ENCODE assay signal across 14 mouse cellular contexts in the genomic region with DNA sequence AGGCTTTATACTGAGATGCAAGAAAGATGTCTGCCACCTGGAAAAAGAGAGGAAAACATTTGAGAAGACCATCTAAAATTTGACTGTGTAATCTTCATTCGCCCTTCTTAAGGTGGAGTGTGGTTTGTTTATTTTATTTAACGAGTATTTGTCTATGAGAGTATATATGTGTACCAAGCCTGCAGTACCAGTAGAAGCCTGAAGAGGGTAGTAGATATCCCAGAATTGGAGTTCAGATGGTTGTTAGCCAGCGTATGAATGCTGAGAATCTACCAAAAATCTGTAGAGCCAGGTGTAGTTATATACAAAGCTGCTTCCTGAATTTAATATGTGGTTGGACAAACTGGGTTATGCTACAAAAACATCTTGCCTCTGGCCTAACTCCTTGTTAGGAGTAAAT. TPM values are rescaled to one million over a fixed set of nuclear protein-coding genes. Genes with fewer than 3 reads are reported as not detected.
DNase-seq lines count a peak whose midpoint lies in the region; ATAC-seq and TF ChIP-seq lines count a peak whose summit lies in the region.
"Had no signal": no experiment of that assay in that cellular context is flagged by ENCODE, and none has a peak within 500 bp of the region (broad histone marks: within the 10 kb centered on the region; RNA-seq: fewer than 3 reads in every experiment).

No protein-coding gene starts in this region.

- peaks cover 42% of the 10 kb centered on the region for H3K36me3 ChIP-seq in intestine, postnatal 0 days (ENCODE audit: control insufficient read depth, insufficient read depth)
- H3K36me3 ChIP-seq in intestine, embryonic 16.5 days (ENCODE audit: control insufficient read depth, insufficient read depth, low read length): peaks cover 9% of the 10 kb centered on the region
- H3K36me3 ChIP-seq in CH12.LX (replicated peaks in 1 of 2; ENCODE audit: control insufficient read depth in 1 of 2, insufficient read depth in 1 of 2, low read length in 1 of 2): peaks cover 31 to 36% of the 10 kb centered on the region in 2 experiments

- peak; percentile 38 for TF ChIP-seq CTCF in intestine, postnatal 0 days (IDR thresholded peaks at IDR 0.05; ENCODE audit: low read depth)
- peak in 1 of 2 experiments; percentile 15; a peak in 1 of 4 replicates for TF ChIP-seq CTCF in CH12.LX (conservative IDR thresholded peaks at IDR 0.05 in 1 of 2, IDR thresholded peaks at IDR 0.05 in 1 of 2; ENCODE audit: low read depth in 2 of 2, low read length in 2 of 2)

- no peak overlapping the region for H3K4me2 ChIP-seq in intestine, postnatal 0 days (replicated peaks; ENCODE audit: low read depth)
- H3K4me2 ChIP-seq in intestine, embryonic 16.5 days (ENCODE audit: low read depth, low read length): no peak overlapping the region
- no peak overlapping the region for H3K4me2 ChIP-seq in CH12.LX (ENCODE audit: insufficient read depth, low read depth, poor library complexity, severe bottlenecking)
- H3K4me2 ChIP-seq: embryonic facial prominence, embryonic 13.5 days; forebrain, embryonic 15.5 days; heart, embryonic 15.5 days; hindbrain, embryonic 14.5 days; lung, embryonic 15.5 days; midbrain, embryonic 13.5 days; neural tube, embryonic 12.5 days had no signal

- dilution Hi-C loops in CH12.LX (cut with MboI; ENCODE audit: extremely low pct_ligation_motif_present, extremely low pct_unique_long_range_greater_than_20kb, low sequenced_read_pairs): no loop called here

- H3K9me3 ChIP-seq in intestine, postnatal 0 days (ENCODE audit: control insufficient read depth): no peaks in the 10 kb centered on the region
- no peaks in the 10 kb centered on the region for H3K9me3 ChIP-seq in intestine, embryonic 16.5 days (ENCODE audit: control insufficient read depth, low read length)
- peaks cover 10% of the 10 kb centered on the region for H3K9me3 ChIP-seq in CH12.LX (replicated peaks; ENCODE audit: low read length)
- H3K9me3 ChIP-seq: forebrain, embryonic 15.5 days; heart, embryonic 15.5 days; lung, embryonic 15.5 days; midbrain, embryonic 13.5 days had no signal

- no peak overlapping the region for H3K9ac ChIP-seq in intestine, postnatal 0 days (ENCODE audit: low read depth, low read length)
- no peak overlapping the region for H3K9ac ChIP-seq in intestine, embryonic 16.5 days (ENCODE audit: low read depth, low read length)
- no peak overlapping the region for H3K9ac ChIP-seq in CH12.LX (ENCODE audit: insufficient read depth, low read depth)
- H3K9ac ChIP-seq: embryonic facial prominence, embryonic 13.5 days; forebrain, embryonic 15.5 days; heart, embryonic 15.5 days; hindbrain, embryonic 14.5 days; lung, embryonic 15.5 days; midbrain, embryonic 13.5 days; neural tube, embryonic 12.5 days had no signal

- in situ Hi-C loops in CH12.LX (cut with MboI; ENCODE audit: low pct_ligation_motif_present, low pct_unique_long_range_greater_than_20kb, low sequenced_read_pairs): no loop called here

- no peaks in the 10 kb centered on the region for H3K79me2 ChIP-seq in CH12.LX (replicated peaks; ENCODE audit: control insufficient read depth, extremely low read depth, insufficient read depth, poor library complexity, severe bottlenecking)

- ATAC-seq in intestine, postnatal 0 days: no peak
- ATAC-seq in intestine, embryonic 16.5 days: no peak
- ATAC-seq: forebrain, embryonic 15.5 days; midbrain, embryonic 13.5 days had no signal

- no peak for TF ChIP-seq POLR2A in CH12.LX (IDR thresholded peaks at IDR 0.05; ENCODE audit: low read depth, low read length)

- no peaks in the 10 kb centered on the region for H3K27me3 ChIP-seq in intestine, postnatal 0 days (replicated peaks; ENCODE audit: control insufficient read depth, insufficient read depth, low read length)
- no peaks in the 10 kb centered on the region for H3K27me3 ChIP-seq in intestine, embryonic 16.5 days (replicated peaks; ENCODE audit: control insufficient read depth, insufficient read depth, low read length)
- no peaks in the 10 kb centered on the region for H3K27me3 ChIP-seq in CH12.LX (replicated peaks)
- H3K27me3 ChIP-seq: embryonic facial prominence, embryonic 13.5 days; forebrain, embryonic 15.5 days; heart, embryonic 15.5 days; lung, embryonic 15.5 days; midbrain, embryonic 13.5 days; neural tube, embryonic 12.5 days had no signal

- no peak for TF ChIP-seq EP300 in CH12.LX (IDR thresholded peaks at IDR 0.05; ENCODE audit: low read length)

- no peaks in the 10 kb centered on the region for H3K4me1 ChIP-seq in intestine, postnatal 0 days (replicated peaks; ENCODE audit: control insufficient read depth, insufficient read depth, low read length)
- no peaks in the 10 kb centered on the region for H3K4me1 ChIP-seq in intestine, embryonic 16.5 days (ENCODE audit: control insufficient read depth, insufficient read depth, low read length)
- H3K4me1 ChIP-seq in CH12.LX (ENCODE audit: control insufficient read depth in 1 of 2, insufficient read depth in 2 of 2): no peaks in the 10 kb centered on the region
- H3K4me1 ChIP-seq: embryonic facial prominence, embryonic 13.5 days; forebrain, embryonic 15.5 days; heart, embryonic 15.5 days; lung, embryonic 15.5 days; midbrain, embryonic 13.5 days; neural tube, embryonic 12.5 days had no signal

- DNase-seq in 416B (ENCODE audit: low read depth) (peak; percentile 21), CH12.LX (ENCODE audit: extremely low read depth) (peak; percentile 17)
- peak; percentile 6 for DNase-seq in c-Kit-positive CD71-positive TER-119-negative erythroid progenitor cells, embryonic 14.5 days (ENCODE audit: low read depth)
- DNase-seq in embryo, embryonic 9.5 days (ENCODE audit: extremely low spot score): no peak
- no peak for DNase-seq in cerebellum, adult 11-12 months

- no peak overlapping the region for H3K4me3 ChIP-seq in intestine, postnatal 0 days (ENCODE audit: low read depth, low read length)
- no peak overlapping the region for H3K4me3 ChIP-seq in intestine, embryonic 16.5 days (ENCODE audit: low read length)
- no peak overlapping the region for H3K4me3 ChIP-seq in CH12.LX (replicated peaks in 1 of 3; ENCODE audit: low read depth in 2 of 3, low read length in 2 of 3, poor library complexity in 1 of 3)
- H3K4me3 ChIP-seq: embryonic facial prominence, embryonic 13.5 days; forebrain, embryonic 15.5 days; heart, embryonic 15.5 days; lung, embryonic 15.5 days; midbrain, embryonic 13.5 days; neural tube, embryonic 12.5 days had no signal

- WGBS in intestine, postnatal 0 days: 96% methylated on average over 3 of the region's 3 CpGs
- WGBS in intestine, embryonic 16.5 days: 93% methylated on average over 3 of the region's 3 CpGs

- TF ChIP-seq RAD21 in CH12.LX (IDR thresholded peaks at IDR 0.05; ENCODE audit: low read depth, low read length): no peak; the same call in none of the 2 replicates

- no peak overlapping the region for H3K27ac ChIP-seq in intestine, postnatal 0 days (ENCODE audit: low read depth, low read length)
- H3K27ac ChIP-seq in intestine, embryonic 16.5 days (ENCODE audit: low read length): no peak overlapping the region
- no peak overlapping the region for H3K27ac ChIP-seq in CH12.LX (ENCODE audit: insufficient read depth, low read depth)
- H3K27ac ChIP-seq: embryonic facial prominence, embryonic 13.5 days; forebrain, embryonic 15.5 days; heart, embryonic 15.5 days; hindbrain, embryonic 14.5 days; lung, embryonic 15.5 days; midbrain, embryonic 13.5 days; neural tube, embryonic 12.5 days had no signal

TF ChIP-seq in CH12.LX, 34 proteins besides CTCF, POLR2A, EP300 and RAD21:
- TF ChIP-seq HCFC1 (IDR thresholded peaks at IDR 0.05; ENCODE audit: low read depth, low read length): no peak
- TF ChIP-seq E2F4 (IDR thresholded peaks at IDR 0.05; ENCODE audit: insufficient replicate concordance, low read depth, low read length): no peak
- TF ChIP-seq JUN (IDR thresholded peaks at IDR 0.05; ENCODE audit: insufficient read depth, low read depth, low read length): no peak
- TF ChIP-seq POLR2AphosphoS2 (IDR thresholded peaks at IDR 0.05; ENCODE audit: low read depth, low read length): no peak
- TF ChIP-seq MAX (IDR thresholded peaks at IDR 0.05; ENCODE audit: low read length): no peak
- TF ChIP-seq GABPA (IDR thresholded peaks at IDR 0.05; ENCODE audit: insufficient replicate concordance, low read depth, low read length): no peak
- TF ChIP-seq MYC (IDR thresholded peaks at IDR 0.05; ENCODE audit: low read depth, low read length): no peak
- TF ChIP-seq TCF12 (IDR thresholded peaks at IDR 0.05; ENCODE audit: low read depth, low read length): no peak
- TF ChIP-seq ZC3H11A (IDR thresholded peaks at IDR 0.05; ENCODE audit: low read depth, low read length): no peak
- no peak for TF ChIP-seq NRF1 (IDR thresholded peaks at IDR 0.05; ENCODE audit: low read depth, low read length)
- no peak for TF ChIP-seq NELFE (IDR thresholded peaks at IDR 0.05; ENCODE audit: low read depth, low read length)

RNA-seq across cellular contexts. Expression of gene Plbd1, which starts 49.4 kb away (rescaled TPM):
- polyA plus RNA-seq in intestine, postnatal 0 days (2015; fragmentation: Nextera tagmentation; extraction: Ambion mirVana): 108 and 116 TPM in 2 replicates
- 32.8 and 42.1 TPM in 2 replicates for polyA plus RNA-seq in intestine, embryonic 16.5 days (2015; fragmentation: Nextera tagmentation; extraction: Ambion mirVana)
- total RNA-seq in CH12.LX (2012; rRNA removed): not detected in 2 replicates
- not detected in 2 replicates for total RNA-seq in CH12.LX (2014; rRNA removed)
- not detected in 2 replicates for polyA plus RNA-seq in CH12.LX (2012; ENCODE audit: insufficient read length, low read depth)

Comparison
In these comparisons a context has a peak if more than half of its experiments do, and no peak if none do; other contexts are left out.
1. DNase-seq: peak in 416B (single experiment), CH12.LX (single experiment) and c-Kit-positive CD71-positive TER-119-negative erythroid progenitor cells, embryonic 14.5 days (single experiment); none in embryo, embryonic 9.5 days (single experiment) and cerebellum, adult 11-12 months (single experiment).
2. RNA of gene Plbd1, which starts 49.4 kb away (polyA plus RNA-seq): 108 to 116 TPM in intestine, postnatal 0 days and 32.8 to 42.1 TPM in intestine, embryonic 16.5 days; not detected in CH12.LX; every median in the first group is over 10 times any median in the second.